In genomic region chr6:99204780-99205586, GRCm38 (mm10) we compare ENCODE assay signal across 9 mouse cellular contexts.
DNase-seq lines count a peak whose midpoint lies in the region; ATAC-seq lines count a peak whose summit lies in the region.
"Had no signal": no experiment of that assay in that cellular context is flagged by ENCODE, and none has a peak within 500 bp of the region (broad histone marks: within the 10 kb centered on the region; RNA-seq: fewer than 3 reads in every experiment).

No protein-coding gene starts in this region.

- peak overlapping the region; percentile 93 for H3K27ac ChIP-seq in heart, embryonic 15.5 days
- H3K27ac ChIP-seq in hindbrain, embryonic 14.5 days: no peak overlapping the region

- peaks cover 55% of the 10 kb centered on the region for H3K4me1 ChIP-seq in heart, embryonic 15.5 days (replicated peaks)
- peaks cover 54% of the 10 kb centered on the region for H3K4me1 ChIP-seq in hindbrain, embryonic 14.5 days (replicated peaks; ENCODE audit: control insufficient read depth, insufficient read depth, low read length)

- no peak for DNase-seq in heart, adult 8-10 months (ENCODE audit: low spot score)
- DNase-seq in R1 (ENCODE audit: low read depth, low spot score): peak; percentile 28
- no peak for DNase-seq in hindbrain, embryonic 14.5 days (ENCODE audit: low spot score)
- no peak for DNase-seq in testis, postnatal 14 days (ENCODE audit: low spot score)
- DNase-seq in lung, postnatal 14 days: no peak
- DNase-seq in right cerebral cortex, adult 18-20 months: no peak
- DNase-seq: layer of hippocampus, postnatal 36 days had no signal

- H3K36me3 ChIP-seq in heart, embryonic 15.5 days: 0 out of 2 replicates have a peak, but pooled peaks cover 3% of the 10 kb centered on the region
- H3K36me3 ChIP-seq in hindbrain, embryonic 14.5 days (replicated peaks; ENCODE audit: control insufficient read depth, insufficient read depth): no peaks in the 10 kb centered on the region

- no peaks in the 10 kb centered on the region for H3K9me3 ChIP-seq in heart, embryonic 15.5 days (replicated peaks)
- H3K9me3 ChIP-seq in hindbrain, embryonic 14.5 days (ENCODE audit: control insufficient read depth, low read length): no peaks in the 10 kb centered on the region

- ATAC-seq in heart, embryonic 15.5 days (replicated peaks; ENCODE audit: insufficient number of reproducible peaks, insufficient read depth, low FRiP score, low read depth): no peak
- no peak for ATAC-seq in hindbrain, embryonic 14.5 days (ENCODE audit: low FRiP score)
- peak; percentile 62; the same call in 1 of the 2 replicates for ATAC-seq in monocyte, adult 5-6 weeks (replicated peaks; ENCODE audit: insufficient number of reproducible peaks, low FRiP score, low TSS enrichment, poor library complexity, severe bottlenecking)

- 8% methylated on average over 7 of the region's 7 CpGs for WGBS in heart, embryonic 15.5 days
- 20% methylated on average over 7 of the region's 7 CpGs for WGBS in hindbrain, embryonic 14.5 days

- H3K4me2 ChIP-seq in heart, embryonic 15.5 days: peak overlapping the region; percentile 63
- H3K4me2 ChIP-seq in hindbrain, embryonic 14.5 days (replicated peaks): peak overlapping the region; percentile 41; the same call in 1 of the 2 replicates

- peak overlapping the region; percentile 53 for H3K9ac ChIP-seq in heart, embryonic 15.5 days
- no peak overlapping the region for H3K9ac ChIP-seq in hindbrain, embryonic 14.5 days

- no peaks in the 10 kb centered on the region for H3K27me3 ChIP-seq in heart, embryonic 15.5 days
- H3K27me3 ChIP-seq in hindbrain, embryonic 14.5 days (ENCODE audit: control insufficient read depth, insufficient read depth, low read length): peaks cover 14% of the 10 kb centered on the region

- H3K4me3 ChIP-seq in heart, embryonic 15.5 days: peak overlapping the region; percentile 48
- no peak overlapping the region for H3K4me3 ChIP-seq in hindbrain, embryonic 14.5 days (replicated peaks; ENCODE audit: low read length)
